Mouse (Mus musculus): Measurements from ENCODE around the gene Slc25a30. TPM values are rescaled to one million over a fixed set of nuclear protein-coding genes. Genes with fewer than 3 reads are reported as not detected.
A peak's percentile ranks its signal among the peaks of the same experiment; 100 is the strongest.

The Slc25a30 gene
- polyA plus RNA-seq, 1 experiment from 2014 or later: 22.7 TPM

- WGBS: 100% methylated on average over 2 of the region's 2 CpGs
- Histone ChIP-seq H3K36me3 (ENCODE audit: insufficient read depth, low read length) (peaks cover 49% of the 10 kb centered on the region), H3K9ac (ENCODE audit: low read depth, low read length) (no peak overlapping the region), H3K4me3 (replicated peaks; ENCODE audit: low read depth, low read length) (no peak overlapping the region), H3K9me3 (replicated peaks; ENCODE audit: low read length) (no peaks in the 10 kb centered on the region), H3K4me2 (ENCODE audit: low read length) (no peak overlapping the region), H3K27me3 (ENCODE audit: insufficient read depth, low read length) (no peaks in the 10 kb centered on the region), H3K4me1 (replicated peaks; ENCODE audit: insufficient read depth, low read length) (no peaks in the 10 kb centered on the region), H3K27ac (no peak overlapping the region)
- DNase-seq (ENCODE audit: low spot score) (no peak), ATAC-seq (replicated peaks; ENCODE audit: low FRiP score, low read depth) (no peak)
- TF ChIP-seq CTCF (IDR thresholded peaks at IDR 0.05; ENCODE audit: low read depth): no peak
Measured at GRCm38 (mm10) chr14:75722816-75723215, 64.0 kb downstream of the Slc25a30 start.

- no peaks in the 10 kb centered on the region for H3K9me3 ChIP-seq (replicated peaks; ENCODE audit: low read length)
- 60% methylated on average over 12 of the region's 12 CpGs for WGBS
- H3K27me3 ChIP-seq (ENCODE audit: insufficient read depth, low read length): no peaks in the 10 kb centered on the region
- H3K9ac ChIP-seq (ENCODE audit: low read depth, low read length): no peak overlapping the region
- peaks cover 51% of the 10 kb centered on the region for H3K36me3 ChIP-seq (ENCODE audit: insufficient read depth, low read length)
- no peak overlapping the region for H3K27ac ChIP-seq
- peak; percentile 92 for TF ChIP-seq CTCF (IDR thresholded peaks at IDR 0.05; ENCODE audit: low read depth)
- peak; percentile 85 for DNase-seq (ENCODE audit: low spot score)
- H3K4me2 ChIP-seq (ENCODE audit: low read length): no peak overlapping the region
- H3K4me1 ChIP-seq (replicated peaks; ENCODE audit: insufficient read depth, low read length): no peaks in the 10 kb centered on the region
- no peak for ATAC-seq (replicated peaks; ENCODE audit: low FRiP score, low read depth)
- no peak overlapping the region for H3K4me3 ChIP-seq (replicated peaks; ENCODE audit: low read depth, low read length)
Measured at GRCm38 (mm10) chr14:75721977-75722563, 64.8 kb downstream of the Slc25a30 start.

GRCm38 (mm10) chr14:75720121-75720520, 66.7 kb downstream of the Slc25a30 start:
- peaks cover 57% of the 10 kb centered on the region for H3K36me3 ChIP-seq (ENCODE audit: insufficient read depth, low read length)
- no peak overlapping the region for H3K27ac ChIP-seq
- H3K4me2 ChIP-seq (ENCODE audit: low read length): no peak overlapping the region
- no peak overlapping the region for H3K4me3 ChIP-seq (replicated peaks; ENCODE audit: low read depth, low read length)
- no peaks in the 10 kb centered on the region for H3K9me3 ChIP-seq (replicated peaks; ENCODE audit: low read length)
- no peaks in the 10 kb centered on the region for H3K4me1 ChIP-seq (replicated peaks; ENCODE audit: insufficient read depth, low read length)
- H3K9ac ChIP-seq (ENCODE audit: low read depth, low read length): no peak overlapping the region
- no peak for TF ChIP-seq CTCF (IDR thresholded peaks at IDR 0.05; ENCODE audit: low read depth)
- no peak for DNase-seq (ENCODE audit: low spot score)
- no peak for ATAC-seq (replicated peaks; ENCODE audit: low FRiP score, low read depth)
- no peaks in the 10 kb centered on the region for H3K27me3 ChIP-seq (ENCODE audit: insufficient read depth, low read length)
- WGBS: 94% methylated on average over 5 of the region's 5 CpGs

- H3K4me3 ChIP-seq (replicated peaks; ENCODE audit: low read depth, low read length): no peak overlapping the region
- H3K27ac ChIP-seq: no peak overlapping the region
- H3K27me3 ChIP-seq (ENCODE audit: insufficient read depth, low read length): no peaks in the 10 kb centered on the region
- H3K36me3 ChIP-seq (ENCODE audit: insufficient read depth, low read length): peaks cover 59% of the 10 kb centered on the region
- DNase-seq (ENCODE audit: low spot score): no peak
- no peak overlapping the region for H3K9ac ChIP-seq (ENCODE audit: low read depth, low read length)
- no peak for ATAC-seq (replicated peaks; ENCODE audit: low FRiP score, low read depth)
- no peak for TF ChIP-seq CTCF (IDR thresholded peaks at IDR 0.05; ENCODE audit: low read depth)
- 57% methylated on average over 4 of the region's 4 CpGs for WGBS
- H3K4me1 ChIP-seq (replicated peaks; ENCODE audit: insufficient read depth, low read length): no peaks in the 10 kb centered on the region
- H3K4me2 ChIP-seq (ENCODE audit: low read length): no peak overlapping the region
- no peaks in the 10 kb centered on the region for H3K9me3 ChIP-seq (replicated peaks; ENCODE audit: low read length)
Measured at GRCm38 (mm10) chr14:75716410-75716809, 70.4 kb downstream of the Slc25a30 start.

- Histone ChIP-seq H3K4me2 (ENCODE audit: low read length) (no peak overlapping the region), H3K36me3 (ENCODE audit: insufficient read depth, low read length) (peaks cover 51% of the 10 kb centered on the region), H3K27me3 (ENCODE audit: insufficient read depth, low read length) (no peaks in the 10 kb centered on the region), H3K4me3 (replicated peaks; ENCODE audit: low read depth, low read length) (no peak overlapping the region), H3K9ac (ENCODE audit: low read depth, low read length) (no peak overlapping the region), H3K9me3 (replicated peaks; ENCODE audit: low read length) (no peaks in the 10 kb centered on the region), H3K27ac (no peak overlapping the region), H3K4me1 (replicated peaks; ENCODE audit: insufficient read depth, low read length) (no peaks in the 10 kb centered on the region)
- WGBS: 68% methylated on average over 4 of the region's 4 CpGs
- ATAC-seq (replicated peaks; ENCODE audit: low FRiP score, low read depth): no peak
- DNase-seq (ENCODE audit: low spot score): peak; percentile 47
- TF ChIP-seq CTCF (IDR thresholded peaks at IDR 0.05; ENCODE audit: low read depth): peak; percentile 64
Measured at GRCm38 (mm10) chr14:75713661-75714060, 73.2 kb downstream of the Slc25a30 start.

GRCm38 (mm10) chr14:75712687-75713086, 74.2 kb downstream of the Slc25a30 start:
- no peak overlapping the region for H3K4me2 ChIP-seq (ENCODE audit: low read length)
- H3K9me3 ChIP-seq (replicated peaks; ENCODE audit: low read length): no peaks in the 10 kb centered on the region
- TF ChIP-seq CTCF (IDR thresholded peaks at IDR 0.05; ENCODE audit: low read depth): no peak
- WGBS: 73% methylated on average over 5 of the region's 5 CpGs
- H3K9ac ChIP-seq (ENCODE audit: low read depth, low read length): no peak overlapping the region
- H3K36me3 ChIP-seq (ENCODE audit: insufficient read depth, low read length): peaks cover 42% of the 10 kb centered on the region
- no peak overlapping the region for H3K4me3 ChIP-seq (replicated peaks; ENCODE audit: low read depth, low read length)
- H3K4me1 ChIP-seq (replicated peaks; ENCODE audit: insufficient read depth, low read length): no peaks in the 10 kb centered on the region
- DNase-seq (ENCODE audit: low spot score) (no peak), ATAC-seq (replicated peaks; ENCODE audit: low FRiP score, low read depth) (no peak)
- H3K27me3 ChIP-seq (ENCODE audit: insufficient read depth, low read length): no peaks in the 10 kb centered on the region
- H3K27ac ChIP-seq: no peak overlapping the region

GRCm38 (mm10) chr14:75711731-75712130, 75.1 kb downstream of the Slc25a30 start:
- Histone ChIP-seq H3K4me3 (replicated peaks; ENCODE audit: low read depth, low read length) (no peak overlapping the region), H3K27ac (no peak overlapping the region), H3K36me3 (ENCODE audit: insufficient read depth, low read length) (peaks cover 34% of the 10 kb centered on the region), H3K27me3 (ENCODE audit: insufficient read depth, low read length) (no peaks in the 10 kb centered on the region), H3K4me1 (replicated peaks; ENCODE audit: insufficient read depth, low read length) (no peaks in the 10 kb centered on the region), H3K9ac (ENCODE audit: low read depth, low read length) (no peak overlapping the region), H3K4me2 (ENCODE audit: low read length) (no peak overlapping the region), H3K9me3 (replicated peaks; ENCODE audit: low read length) (no peaks in the 10 kb centered on the region)
- ATAC-seq (replicated peaks; ENCODE audit: low FRiP score, low read depth): no peak
- DNase-seq (ENCODE audit: low spot score): no peak
- 92% methylated on average over 3 of the region's 3 CpGs for WGBS
- TF ChIP-seq CTCF (IDR thresholded peaks at IDR 0.05; ENCODE audit: low read depth): no peak

Other genes starting within 250 kb of the Slc25a30 start
- gene Spert, start 193.9 kb downstream of the Slc25a30 start, polyA plus RNA-seq (2015; fragmentation: Nextera tagmentation; extraction: Ambion mirVana): not detected in 2 replicates
- 0.32 and 0.58 TPM in 2 replicates for gene Erich6b, start 144.8 kb downstream of the Slc25a30 start, polyA plus RNA-seq (2015; fragmentation: Nextera tagmentation; extraction: Ambion mirVana)
- 16.3 and 16.6 TPM in 2 replicates for gene Cog3, start 32.5 kb downstream of the Slc25a30 start, polyA plus RNA-seq (2015; fragmentation: Nextera tagmentation; extraction: Ambion mirVana)
- 1,400 and 1,543 TPM in 2 replicates for gene Tpt1, start 58.1 kb upstream of the Slc25a30 start, polyA plus RNA-seq (2015; fragmentation: Nextera tagmentation; extraction: Ambion mirVana)
- gene Kctd4, start 168.0 kb upstream of the Slc25a30 start, polyA plus RNA-seq (2015; fragmentation: Nextera tagmentation; extraction: Ambion mirVana): 0.20 and 0.24 TPM in 2 replicates
- 40.3 and 40.4 TPM in 2 replicates for gene Gtf2f2, start 223.8 kb upstream of the Slc25a30 start, polyA plus RNA-seq (2015; fragmentation: Nextera tagmentation; extraction: Ambion mirVana)

Measured in kidney, postnatal 0 days (tissue).